Mouse (Mus musculus): ENCODE data around the gene Enpp1.

DNA sequence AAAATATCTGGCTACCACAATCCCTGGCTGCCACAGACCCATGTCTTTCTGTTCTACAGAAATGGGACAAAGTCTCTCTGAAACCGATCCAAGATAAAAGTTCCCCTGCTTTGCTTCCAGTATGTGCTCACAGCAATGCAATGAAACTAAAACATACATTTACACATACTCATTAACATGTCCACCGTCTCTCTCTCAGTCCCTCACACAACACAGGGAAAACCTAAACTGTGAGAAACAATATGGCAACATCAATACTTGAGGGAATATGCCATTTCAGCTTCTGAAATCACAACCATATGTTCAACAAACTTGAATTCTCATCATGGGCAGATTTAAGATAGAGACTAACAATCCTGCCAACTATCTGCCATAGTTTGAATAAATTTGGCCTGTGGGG lies 13.2 kb upstream of the Enpp1 start:
- TF ChIP-seq CTCF (IDR thresholded peaks at IDR 0.05; ENCODE audit: borderline replicate concordance, insufficient read depth, low read length) (no peak), POLR2A (IDR thresholded peaks at IDR 0.05; ENCODE audit: low read depth, low read length) (no peak)

Data from embryonic fibroblast, embryonic 13.5 days (primary cell).